Mouse (Mus musculus) layer of hippocampus, adult 18-20 months (tissue): ENCODE data around the gene Fzd5. TPM values are rescaled to one million over a fixed set of nuclear protein-coding genes. Genes with fewer than 3 reads are reported as not detected.
A peak's percentile ranks its signal among the peaks of the same experiment; 100 is the strongest.

Experiments
- DNase-seq, 2 experiments: peaks; one replicate each; pipeline ENCODE4 v3.0.0; 2022; ENCODE audit warnings: low spot score in 2 of 2
- long read RNA-seq: library from polyadenylated mRNA; stranded (forward); transcript quantifications from one replicate; pipeline ENCODE4 v2.0.0, GENCODE M21; 2021
- total RNA-seq, 2 experiments: library from RNA; stranded (reverse); gene quantifications; 2 replicates each; pipeline ENCODE4 v1.2.3; 2021

The Fzd5 gene
- 1 to 10 TPM; 1.0 to 1.3 TPM for total RNA-seq
- long read RNA-seq, result 0 reads

DNA sequence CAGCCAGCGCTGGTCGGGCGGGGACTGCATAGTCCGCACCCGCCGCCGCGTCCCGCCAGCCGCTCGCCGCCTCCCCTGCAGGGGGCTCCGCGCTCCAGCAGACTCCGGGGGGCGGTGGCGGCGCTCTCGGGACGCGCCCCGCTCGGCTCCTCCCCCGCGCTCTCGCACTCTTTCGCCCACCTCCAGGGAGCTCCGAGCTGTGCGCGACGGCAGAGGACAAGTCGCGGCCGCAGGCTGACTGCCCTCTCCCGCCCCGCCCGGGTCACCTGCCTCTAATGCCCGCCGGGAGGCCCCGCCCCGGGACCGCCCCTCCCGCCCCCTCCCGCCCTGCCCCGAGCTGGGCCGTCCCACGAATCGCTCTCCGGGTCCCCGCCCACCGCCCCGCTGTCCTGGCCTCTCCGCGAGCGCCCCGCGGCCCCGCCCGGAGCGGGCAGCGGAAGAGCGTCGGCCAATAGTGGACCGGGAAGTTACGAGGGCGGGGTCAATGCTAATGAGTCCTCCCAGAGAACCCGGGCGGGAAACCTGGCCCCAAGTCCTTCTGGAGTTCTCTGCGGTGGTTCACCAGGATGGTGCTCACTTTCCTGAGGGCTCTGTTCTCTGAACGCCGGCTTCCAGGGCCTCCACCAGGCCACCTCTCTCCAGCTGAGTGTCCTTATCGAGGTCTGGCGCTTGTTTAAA, at the start of gene Fzd5:
Fzd5 (minus strand) TSS at position 250 of the 678 bp plus-strand sequence.
- peak; percentile 54 to 75 for DNase-seq

DNA sequence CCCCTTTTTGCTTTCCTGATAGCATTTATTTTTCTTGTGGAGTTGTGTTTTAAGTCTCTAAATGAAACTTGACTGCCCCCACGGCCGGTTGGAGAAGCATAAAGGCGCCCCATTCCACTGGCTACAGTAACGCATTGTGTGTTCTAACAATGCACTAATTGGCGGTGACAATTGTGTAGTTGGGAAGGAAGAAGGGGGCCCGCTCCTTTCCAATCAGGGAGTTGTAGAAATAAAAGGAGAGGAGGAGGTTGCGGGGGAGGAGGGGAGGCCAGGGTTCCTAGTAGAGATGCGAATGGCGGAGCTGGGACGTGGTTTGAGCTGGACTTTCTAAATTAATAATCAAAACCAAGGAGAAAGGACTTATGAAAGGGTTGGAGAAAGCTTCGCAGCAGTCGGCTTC, 42.3 kb upstream of the Fzd5 start:
- no peak for DNase-seq

DNA sequence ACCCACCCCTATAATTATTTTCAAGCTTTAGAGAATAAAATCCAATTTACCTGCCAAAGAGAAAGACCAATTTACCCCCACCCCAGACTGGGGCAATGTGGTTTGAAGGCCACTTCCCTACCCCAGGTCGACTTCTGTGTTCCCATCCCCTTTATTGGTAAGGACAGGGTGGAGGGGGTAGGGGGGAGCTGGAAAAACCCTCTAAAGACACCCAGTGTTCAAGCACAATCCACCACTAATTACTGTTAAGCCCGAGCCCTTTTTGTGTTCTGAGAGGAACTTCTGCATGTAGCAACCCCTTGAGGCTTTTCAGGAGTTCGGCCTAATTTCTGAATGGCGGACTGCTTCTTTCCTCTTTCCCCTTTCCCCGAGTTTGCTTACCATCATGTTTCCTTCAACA, 41.9 kb upstream of the Fzd5 start:
- DNase-seq, result no peak

DNA sequence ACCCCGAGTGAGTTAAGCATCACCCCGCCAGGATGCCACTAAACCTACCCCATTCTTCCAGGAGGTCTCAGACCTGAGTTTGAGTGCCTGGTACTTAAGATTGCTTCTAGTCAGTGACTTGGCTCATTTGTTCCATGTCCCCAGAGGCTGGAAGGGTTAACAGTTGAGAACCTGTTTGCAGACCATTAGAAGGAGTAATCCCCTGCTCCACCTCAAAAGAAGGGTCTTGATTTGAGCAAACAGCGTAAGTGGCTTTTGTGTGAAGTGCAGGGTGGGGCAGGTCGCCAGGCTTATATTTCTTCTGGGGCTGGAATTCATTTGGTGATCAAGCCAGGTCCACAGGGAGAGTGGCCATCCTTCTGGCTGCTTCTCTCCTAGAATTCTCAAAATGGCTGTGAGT, 35.8 kb upstream of the Fzd5 start:
- DNase-seq, result no peak

DNA sequence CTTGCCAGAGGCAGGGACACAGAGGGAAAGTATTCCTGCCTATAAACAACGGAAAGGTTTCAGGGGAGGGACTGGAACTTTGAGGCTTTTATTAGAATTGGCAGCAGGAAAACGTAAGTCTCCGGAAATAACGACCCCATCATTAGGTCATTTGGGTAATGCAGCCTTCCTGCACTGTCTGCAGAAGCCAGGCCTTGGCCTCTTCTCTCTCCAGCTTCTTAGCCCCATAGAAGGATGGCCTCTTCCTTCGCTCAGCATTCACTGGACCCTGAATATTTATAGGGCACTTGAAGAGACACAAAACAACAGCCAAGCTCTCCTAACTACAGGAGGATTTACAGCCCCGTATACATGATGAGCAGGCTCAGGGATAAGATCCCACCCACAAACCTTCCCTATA, 32.6 kb upstream of the Fzd5 start:
- no peak for DNase-seq

DNA sequence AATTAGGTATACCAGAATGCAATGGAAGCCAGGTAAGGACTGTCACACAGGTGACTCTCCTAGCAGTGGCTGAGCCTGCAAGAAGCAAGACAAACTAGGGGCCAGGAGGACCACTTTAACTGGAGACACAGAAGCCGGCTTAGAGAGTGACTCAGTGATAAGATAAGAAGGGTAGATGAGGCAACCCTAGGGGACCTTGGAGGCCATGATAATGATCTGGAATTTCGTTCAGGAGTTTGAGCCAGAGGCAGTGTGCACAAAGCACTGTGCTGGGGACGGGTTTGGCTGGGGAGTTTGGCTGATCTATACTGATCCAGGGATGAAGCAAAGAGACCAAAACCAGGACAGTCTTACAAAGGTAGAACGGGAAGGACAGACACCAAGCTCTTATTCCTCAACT, 24.1 kb upstream of the Fzd5 start:
- no peak for DNase-seq

DNA sequence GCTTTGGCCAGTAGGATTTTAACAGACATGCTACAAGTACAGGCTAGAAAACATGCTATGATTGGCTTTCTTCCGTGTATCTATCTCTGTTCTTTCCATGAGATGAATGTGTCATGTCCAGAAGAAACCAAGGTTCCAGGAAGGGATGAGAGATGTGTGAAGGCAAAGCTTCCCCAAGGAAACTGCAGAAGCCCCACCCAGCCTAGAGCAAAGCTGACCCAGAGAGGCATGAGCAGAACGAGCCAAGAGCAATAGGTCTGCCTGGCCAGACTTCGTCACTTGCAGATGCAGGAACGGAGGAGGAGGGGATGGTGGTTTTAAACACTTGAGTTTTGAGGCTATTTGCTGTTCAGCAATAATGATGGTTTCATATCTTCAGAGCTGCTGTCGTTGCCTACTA, 20.2 kb upstream of the Fzd5 start:
- no peak for DNase-seq

DNA sequence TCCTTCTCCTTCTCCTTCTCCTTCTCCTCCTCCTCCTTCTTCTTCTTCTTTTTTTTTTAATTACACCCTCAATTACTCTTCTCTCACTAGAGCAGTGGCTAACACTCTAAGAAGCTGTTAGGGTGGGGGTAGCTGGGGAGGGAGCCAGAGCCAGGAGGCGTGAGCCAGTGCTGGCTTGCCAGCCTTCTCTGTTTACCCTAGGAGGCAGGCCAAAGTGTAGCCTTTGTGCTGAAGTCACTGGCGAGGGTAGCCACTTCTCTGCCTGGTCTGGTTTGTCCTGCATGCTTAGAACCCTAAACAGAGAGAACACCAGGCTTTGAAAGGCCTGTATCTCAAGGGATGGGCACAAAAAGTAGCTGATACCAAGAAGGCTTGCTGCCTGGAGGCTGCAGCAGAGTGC, 19.7 kb upstream of the Fzd5 start:
- no peak for DNase-seq

DNA sequence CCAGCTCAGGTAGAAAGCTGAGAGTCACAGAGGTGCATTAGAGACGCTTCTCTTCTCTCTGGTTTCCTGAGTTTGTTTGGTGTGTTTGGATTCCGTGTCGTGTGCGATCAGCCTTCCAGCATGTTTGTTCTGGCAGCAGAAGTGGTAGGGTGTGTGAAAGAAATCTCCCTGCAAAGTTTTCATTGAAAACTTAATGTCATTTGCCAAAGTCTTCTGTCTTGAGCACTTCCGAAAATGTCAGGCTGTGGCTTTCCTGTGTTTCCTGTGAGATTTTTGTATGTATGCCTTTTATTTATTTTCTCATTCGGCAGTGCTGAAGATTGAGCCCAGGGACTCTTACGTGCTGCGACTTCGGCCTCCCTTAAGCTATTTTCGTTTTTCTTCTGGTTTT, 19.1 kb upstream of the Fzd5 start:
- DNase-seq, result no peak

DNA sequence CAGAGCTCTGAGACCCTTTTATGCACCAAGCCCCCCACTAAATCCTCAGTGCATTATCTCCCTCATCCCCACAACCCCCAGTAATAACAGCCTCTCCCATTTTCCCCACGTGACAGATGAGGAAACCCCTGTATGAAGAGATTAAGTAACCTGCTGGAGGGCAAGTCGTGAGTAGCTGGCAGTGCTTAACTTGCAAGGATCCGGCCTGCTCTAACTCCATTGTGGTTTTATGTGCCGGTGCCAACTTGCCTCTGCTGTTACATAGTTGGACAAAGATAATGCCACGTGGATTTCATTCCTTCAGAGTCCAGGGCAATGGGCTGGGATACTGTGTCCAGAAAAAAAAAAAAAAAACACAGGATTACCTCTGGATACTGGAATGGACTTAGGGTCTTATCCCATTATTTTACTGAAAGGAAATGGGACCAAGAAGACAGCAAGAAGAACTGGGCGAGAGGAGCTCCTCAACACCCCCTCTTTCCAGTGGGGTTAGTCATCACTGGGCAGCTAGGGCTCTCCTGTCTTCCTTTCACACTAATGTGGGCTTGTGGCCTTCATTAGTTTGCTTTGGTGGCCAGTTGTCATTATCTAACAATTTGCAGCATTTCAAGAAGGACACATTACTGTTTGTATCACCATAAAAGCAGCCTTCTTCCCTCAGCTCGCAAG, 18.6 kb upstream of the Fzd5 start:
- no peak for DNase-seq

DNA sequence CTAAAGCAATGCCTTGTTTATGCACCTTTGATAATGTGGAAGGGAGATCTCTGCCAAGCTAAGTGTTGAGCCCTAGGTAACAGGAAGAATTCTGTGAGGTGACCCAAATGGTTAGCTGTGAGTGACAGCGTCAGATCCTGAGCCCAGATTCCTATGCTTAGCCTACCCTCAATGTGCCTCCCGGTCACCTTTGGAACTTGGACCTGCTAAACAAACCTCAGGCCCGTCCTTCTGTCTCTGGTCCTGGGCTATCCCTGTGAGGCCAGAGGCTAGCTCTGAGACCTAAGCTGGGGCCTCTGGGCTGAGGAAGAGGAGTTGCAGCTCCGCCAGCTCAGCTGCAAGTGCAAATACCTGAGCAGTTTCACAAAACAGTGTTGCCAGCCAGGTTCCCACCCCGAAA, 17.1 kb upstream of the Fzd5 start:
- DNase-seq, result no peak

DNA sequence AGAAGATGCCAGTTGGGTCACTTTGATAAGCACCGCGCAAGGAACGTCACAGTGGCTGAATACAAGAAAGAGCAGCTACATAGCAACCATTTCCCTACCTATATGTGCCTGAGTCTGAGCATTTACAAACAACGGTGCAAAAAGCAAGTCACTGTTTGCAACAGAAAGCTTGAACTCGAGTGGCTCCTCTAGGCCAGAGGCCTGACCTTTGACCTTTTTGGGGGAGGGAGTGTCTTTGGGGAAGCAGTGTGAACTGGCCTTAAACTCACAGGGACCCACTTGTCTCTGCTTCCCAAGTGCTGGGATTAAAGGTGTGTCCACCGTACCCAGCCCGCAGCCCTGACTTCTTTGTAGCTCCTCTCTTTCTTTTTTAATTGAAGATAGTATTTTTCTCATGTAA, 16.1 kb upstream of the Fzd5 start:
- DNase-seq, result no peak

DNA sequence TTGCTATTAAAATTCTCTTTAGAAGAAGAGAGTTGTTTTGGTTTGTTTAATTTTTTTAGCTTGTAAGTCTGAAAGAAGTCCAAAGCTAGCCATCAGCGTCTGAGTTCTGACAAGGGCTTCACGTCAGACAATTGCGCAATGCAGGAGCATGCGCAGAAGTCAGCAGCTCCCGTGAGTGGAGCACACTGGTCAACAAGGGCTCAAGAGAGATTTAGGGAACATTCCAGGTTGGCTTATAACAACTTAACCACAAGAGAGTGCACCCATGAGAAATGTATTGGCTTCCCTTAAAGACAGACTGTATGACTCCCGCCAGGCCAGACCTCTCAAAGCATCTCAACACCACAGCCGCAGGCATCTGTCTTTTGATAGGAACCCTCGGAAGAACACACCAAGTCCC, 15.6 kb upstream of the Fzd5 start:
- DNase-seq, result no peak

DNA sequence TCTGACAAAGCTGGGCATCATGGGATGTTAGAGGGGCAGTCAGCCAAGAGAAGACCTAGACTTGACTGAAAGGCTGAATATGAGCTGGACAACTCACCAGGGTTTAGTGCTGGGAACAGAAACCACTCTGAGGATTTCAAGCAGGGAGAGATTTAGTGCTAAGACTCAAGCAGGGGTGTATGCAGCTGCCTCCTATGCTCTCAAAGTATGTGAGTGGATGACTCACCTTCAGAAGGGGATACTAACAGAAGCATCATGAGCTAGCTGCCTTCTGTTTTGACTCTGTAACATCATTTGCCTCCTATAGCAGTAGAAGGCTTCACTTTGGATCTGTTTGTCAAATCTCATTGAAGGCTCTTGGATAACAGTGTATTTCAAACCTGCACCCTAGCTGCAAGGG, 7.1 kb upstream of the Fzd5 start:
- no peak for DNase-seq

DNA sequence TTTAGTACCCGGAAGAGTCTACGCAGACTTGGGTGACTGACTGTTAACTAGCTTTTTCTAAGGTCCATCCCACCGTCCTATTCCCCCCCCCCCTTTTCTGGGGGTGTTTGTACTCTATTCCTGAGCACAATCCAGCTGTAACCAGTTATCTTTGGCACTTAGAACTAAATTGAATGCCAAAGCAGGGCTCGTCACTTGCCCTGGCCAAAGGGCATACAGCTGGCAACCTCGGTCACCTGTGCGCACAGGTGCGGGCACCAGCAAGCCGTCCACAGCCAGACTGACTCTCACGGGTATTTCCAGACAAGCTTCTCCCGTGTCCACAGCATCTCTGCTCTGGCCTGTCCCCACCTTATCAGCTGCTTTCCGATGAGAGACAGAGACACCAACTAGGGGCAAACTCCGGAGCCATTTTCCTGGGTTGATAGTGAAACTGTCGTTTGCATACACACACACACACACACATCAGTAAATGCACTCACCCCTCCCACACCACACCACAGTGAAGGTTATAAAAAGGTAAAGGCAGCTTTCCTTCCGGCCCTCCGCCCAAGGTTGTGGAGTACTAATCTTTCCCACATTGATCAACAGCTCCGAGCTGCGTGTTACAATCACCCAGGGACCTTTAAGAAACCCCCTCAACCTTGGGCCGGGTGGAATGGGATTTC, 5.3 kb upstream of the Fzd5 start:
- no peak for DNase-seq

DNA sequence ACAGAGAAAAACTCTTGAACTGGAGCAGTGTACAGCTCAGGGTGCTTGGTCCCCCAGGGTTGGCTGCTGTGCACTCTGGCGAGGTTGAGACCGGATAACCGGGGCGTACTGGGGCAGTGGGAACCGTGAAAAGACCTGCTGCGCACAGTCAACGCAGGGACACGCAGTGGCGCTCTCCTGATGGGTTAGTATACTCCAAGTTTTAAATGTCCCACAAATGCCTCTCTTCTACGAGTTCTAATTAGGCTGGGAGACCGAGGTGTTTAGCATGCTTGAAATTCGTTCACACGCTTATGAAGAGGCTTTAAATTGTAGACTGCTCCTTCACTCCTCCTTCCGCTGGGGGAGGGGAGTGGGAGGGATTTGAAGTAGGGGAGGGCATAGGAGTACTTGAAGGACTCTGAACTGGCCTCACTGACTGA, 1.1 kb upstream of the Fzd5 start:
- DNase-seq, result no peak

DNA sequence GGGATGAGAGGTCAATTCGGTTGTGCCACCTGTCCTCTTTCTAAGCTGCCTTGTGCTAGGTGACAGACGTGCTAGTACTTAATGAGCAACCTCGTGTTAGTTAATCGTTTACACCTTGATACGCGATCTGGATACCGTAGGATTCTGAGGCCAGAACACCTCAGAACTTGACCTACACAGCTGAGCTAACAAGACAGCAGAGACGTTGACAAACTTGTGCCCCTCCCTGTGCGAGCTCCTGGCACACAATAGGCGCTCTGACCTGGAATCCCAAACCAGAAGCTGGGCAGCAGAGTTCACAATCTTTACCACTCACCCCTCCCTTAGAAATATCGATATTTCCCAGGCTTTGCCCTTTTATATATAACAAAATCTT, 617 bp upstream of the Fzd5 start:
- no peak for DNase-seq

DNA sequence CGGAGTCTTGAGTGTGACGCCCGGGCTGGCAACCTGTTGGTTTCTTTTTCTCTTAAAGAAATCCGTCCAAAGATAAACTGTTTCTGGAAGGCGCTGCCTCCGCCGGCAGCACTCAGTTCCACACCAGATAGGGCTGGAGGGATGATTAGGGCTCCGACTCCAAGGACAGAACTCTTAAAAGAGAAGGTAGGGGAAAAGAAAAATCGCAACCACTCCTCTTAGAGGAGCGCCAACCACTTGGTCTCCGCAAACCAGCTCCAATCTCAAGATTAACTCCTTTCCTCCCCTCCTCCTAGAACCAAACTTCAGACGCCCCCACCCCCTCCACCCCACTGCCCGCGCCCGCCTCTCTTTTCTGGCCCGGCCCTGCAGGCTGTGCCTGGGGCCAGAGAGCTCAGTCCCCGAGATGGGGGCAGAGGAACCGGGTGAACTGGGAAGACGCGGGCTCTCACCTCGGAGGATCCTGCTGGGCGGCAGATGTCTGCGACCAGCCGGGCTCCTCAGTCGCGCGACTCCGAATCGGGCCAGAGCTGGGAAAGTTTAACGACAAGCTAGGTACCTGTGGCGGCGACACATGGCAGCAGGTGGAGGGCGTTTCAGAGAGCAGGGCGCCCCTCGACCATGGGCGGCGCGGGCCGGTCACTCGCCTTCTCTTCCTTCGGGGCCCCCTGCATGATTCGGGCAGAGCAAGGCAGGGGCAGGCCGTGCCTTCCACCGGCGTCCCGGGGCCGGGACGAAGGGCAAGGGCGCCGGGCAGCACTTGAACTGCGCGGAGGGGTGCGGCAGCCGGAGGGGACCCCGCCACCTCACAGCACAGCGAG, 660 bp downstream of the Fzd5 start:
- no peak for DNase-seq

DNA sequence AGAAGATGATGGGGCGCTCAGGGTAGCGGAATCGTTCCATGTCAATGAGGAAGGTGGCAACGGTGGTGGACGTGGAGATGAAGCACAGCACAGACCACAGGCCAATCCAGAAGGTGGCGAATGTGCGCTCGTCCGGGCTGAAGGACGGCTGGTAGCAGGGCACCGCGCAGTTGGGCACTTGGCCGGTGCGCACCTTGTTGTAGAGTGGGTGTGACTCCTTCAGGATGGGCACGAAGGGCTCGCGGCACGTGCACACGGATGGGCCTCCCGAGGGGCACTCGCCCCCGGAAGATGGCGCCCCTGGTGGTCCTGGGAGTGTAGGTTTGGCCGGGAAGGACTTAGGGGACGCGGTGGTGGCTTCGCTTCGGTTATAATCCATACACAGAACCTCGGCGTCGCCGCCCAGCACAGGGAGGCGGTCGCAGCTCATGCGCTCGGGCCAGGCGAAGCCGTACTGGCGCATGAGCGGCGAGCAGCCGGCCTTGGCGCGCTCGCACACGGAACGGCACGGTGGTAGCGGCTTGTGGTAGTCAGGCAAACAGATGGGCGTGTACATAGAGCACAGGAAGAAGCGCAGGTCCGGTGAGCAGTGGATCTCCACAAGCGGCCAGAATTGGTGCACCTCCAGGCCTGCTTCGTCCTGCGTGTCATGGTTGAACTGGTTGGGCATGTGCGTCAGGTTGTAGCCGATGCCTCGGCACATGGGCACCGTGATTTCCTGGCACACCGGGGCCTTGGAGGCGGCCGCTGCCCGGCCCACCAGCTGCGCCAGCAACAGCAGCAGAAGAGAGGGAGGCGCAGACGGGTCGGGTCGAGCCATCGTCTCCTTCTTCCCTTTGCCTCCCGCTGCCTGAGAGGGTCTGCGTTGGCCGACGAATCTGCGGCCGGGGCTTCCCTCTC, 1.5 kb downstream of the Fzd5 start:
- DNase-seq, result peak in 1 of 2 experiments; percentile 16
